ENCODE assay signal across 7 mouse cellular contexts in genomic region chr10:63022541-63023120, GRCm38 (mm10). TPM values are rescaled to one million over a fixed set of nuclear protein-coding genes. Genes with fewer than 3 reads are reported as not detected.
DNase-seq lines count a peak whose midpoint lies in the region; ATAC-seq lines count a peak whose summit lies in the region.

No protein-coding gene starts in this region.

- peak overlapping the region; percentile 100 for H3K27ac ChIP-seq in embryonic facial prominence, embryonic 12.5 days
- peak overlapping the region; percentile 100 for H3K27ac ChIP-seq in intestine, embryonic 16.5 days (ENCODE audit: low read length)

- H3K9ac ChIP-seq in embryonic facial prominence, embryonic 12.5 days: peak overlapping the region; percentile 96
- H3K9ac ChIP-seq in intestine, embryonic 16.5 days (ENCODE audit: low read depth, low read length): peak overlapping the region; percentile 99

- no peak for ATAC-seq in megakaryocyte, adult 5-6 weeks (ENCODE audit: poor library complexity, severe bottlenecking)
- ATAC-seq in embryonic facial prominence, embryonic 12.5 days (ENCODE audit: insufficient number of reproducible peaks, insufficient read depth, low FRiP score, low TSS enrichment): no peak
- no peak for ATAC-seq in intestine, embryonic 16.5 days

- H3K4me3 ChIP-seq in megakaryocyte, embryonic 14.5 days (replicated peaks): peak overlapping the region; percentile 98
- peak overlapping the region; percentile 79 for H3K4me3 ChIP-seq in embryonic facial prominence, embryonic 12.5 days
- H3K4me3 ChIP-seq in intestine, embryonic 16.5 days (ENCODE audit: low read length): peak overlapping the region; percentile 93

- peak; percentile 58 for DNase-seq in naive thymus-derived CD4-positive, alpha-beta T cell, adult 2 months (ENCODE audit: low read depth)
- DNase-seq in cerebellum, postnatal 10 days: no peak
- no peak for DNase-seq in cerebellum, postnatal 36 days

- no peaks in the 10 kb centered on the region for H3K27me3 ChIP-seq in megakaryocyte, embryonic 14.5 days (replicated peaks)
- no peaks in the 10 kb centered on the region for H3K27me3 ChIP-seq in embryonic facial prominence, embryonic 12.5 days
- no peaks in the 10 kb centered on the region for H3K27me3 ChIP-seq in intestine, embryonic 16.5 days (replicated peaks; ENCODE audit: control insufficient read depth, insufficient read depth, low read length)

- H3K4me1 ChIP-seq in megakaryocyte, embryonic 14.5 days: peaks cover 44% of the 10 kb centered on the region
- peaks cover 40% of the 10 kb centered on the region for H3K4me1 ChIP-seq in embryonic facial prominence, embryonic 12.5 days
- H3K4me1 ChIP-seq in intestine, embryonic 16.5 days (ENCODE audit: control insufficient read depth, insufficient read depth, low read length): peaks cover 15% of the 10 kb centered on the region

- peaks cover 13% of the 10 kb centered on the region for H3K36me3 ChIP-seq in megakaryocyte, embryonic 14.5 days (replicated peaks; ENCODE audit: low read length)
- H3K36me3 ChIP-seq in embryonic facial prominence, embryonic 12.5 days: peaks cover 4% of the 10 kb centered on the region
- H3K36me3 ChIP-seq in intestine, embryonic 16.5 days (ENCODE audit: control insufficient read depth, insufficient read depth, low read length): 0 out of 2 replicates have a peak, but pooled peaks cover 3% of the 10 kb centered on the region

- peak overlapping the region; percentile 62 for H3K4me2 ChIP-seq in embryonic facial prominence, embryonic 12.5 days (replicated peaks)
- peak overlapping the region; percentile 53 for H3K4me2 ChIP-seq in intestine, embryonic 16.5 days (ENCODE audit: low read depth, low read length)

- WGBS in embryonic facial prominence, embryonic 12.5 days: under 1% methylated on average over 27 of the region's 27 CpGs
- WGBS in intestine, embryonic 16.5 days: under 1% methylated on average over 27 of the region's 27 CpGs

- H3K9me3 ChIP-seq in megakaryocyte, embryonic 14.5 days: no peaks in the 10 kb centered on the region
- no peaks in the 10 kb centered on the region for H3K9me3 ChIP-seq in embryonic facial prominence, embryonic 12.5 days
- no peaks in the 10 kb centered on the region for H3K9me3 ChIP-seq in intestine, embryonic 16.5 days (ENCODE audit: control insufficient read depth, low read length)

RNA-seq across cellular contexts. Expression of gene Hnrnph3, which starts 1.4 kb away (rescaled TPM):
- polyA plus RNA-seq in megakaryocyte, embryonic 14.5 days (2012; ENCODE audit: insufficient read depth, low replicate concordance): 18.4 TPM in 1 of 2 replicates, not detected in the other
- total RNA-seq in megakaryocyte, adult 5-6 weeks (2015): 23.4 and 28.8 TPM in 2 replicates
- 31.2 and 34.4 TPM in 2 replicates for total RNA-seq in megakaryocyte, adult 5-6 weeks (2017)
- polyA plus RNA-seq in embryonic facial prominence, embryonic 12.5 days (2016; fragmentation: Nextera tagmentation; extraction: Ambion mirVana): 165 and 176 TPM in 2 replicates
- polyA plus RNA-seq in intestine, embryonic 16.5 days (2015; fragmentation: Nextera tagmentation; extraction: Ambion mirVana): 61.7 and 65.7 TPM in 2 replicates

RNA-seq across cellular contexts. Expression of gene Pbld2, which starts 1.5 kb away (rescaled TPM):
- 0.74 TPM in 1 of 2 replicates, not detected in the other for polyA plus RNA-seq in megakaryocyte, embryonic 14.5 days (2012; ENCODE audit: insufficient read depth, low replicate concordance)
- not detected in 2 replicates for total RNA-seq in megakaryocyte, adult 5-6 weeks (2015)
- not detected in 2 replicates for total RNA-seq in megakaryocyte, adult 5-6 weeks (2017)
- polyA plus RNA-seq in embryonic facial prominence, embryonic 12.5 days (2016; fragmentation: Nextera tagmentation; extraction: Ambion mirVana): 0.52 and 0.92 TPM in 2 replicates
- polyA plus RNA-seq in intestine, embryonic 16.5 days (2015; fragmentation: Nextera tagmentation; extraction: Ambion mirVana): 10.6 and 12.5 TPM in 2 replicates

RNA-seq across cellular contexts. Expression of gene Pbld1, which starts 37.3 kb away (rescaled TPM):
- 0.10 TPM in 1 of 2 replicates, not detected in the other for polyA plus RNA-seq in megakaryocyte, embryonic 14.5 days (2012; ENCODE audit: insufficient read depth, low replicate concordance)
- total RNA-seq in megakaryocyte, adult 5-6 weeks (2015): 3.8 and 5.2 TPM in 2 replicates
- 1.7 and 2.0 TPM in 2 replicates for total RNA-seq in megakaryocyte, adult 5-6 weeks (2017)
- 1.4 and 2.1 TPM in 2 replicates for polyA plus RNA-seq in embryonic facial prominence, embryonic 12.5 days (2016; fragmentation: Nextera tagmentation; extraction: Ambion mirVana)
- polyA plus RNA-seq in intestine, embryonic 16.5 days (2015; fragmentation: Nextera tagmentation; extraction: Ambion mirVana): 4.0 and 4.7 TPM in 2 replicates

RNA-seq across cellular contexts. Expression of gene Rufy2, which starts 42.6 kb away (rescaled TPM):
- 0.43 TPM in 1 of 2 replicates, not detected in the other for polyA plus RNA-seq in megakaryocyte, embryonic 14.5 days (2012; ENCODE audit: insufficient read depth, low replicate concordance)
- total RNA-seq in megakaryocyte, adult 5-6 weeks (2015): 6.6 and 7.0 TPM in 2 replicates
- 4.8 and 5.5 TPM in 2 replicates for total RNA-seq in megakaryocyte, adult 5-6 weeks (2017)
- 33.6 and 35.3 TPM in 2 replicates for polyA plus RNA-seq in embryonic facial prominence, embryonic 12.5 days (2016; fragmentation: Nextera tagmentation; extraction: Ambion mirVana)
- 13.8 and 19.6 TPM in 2 replicates for polyA plus RNA-seq in intestine, embryonic 16.5 days (2015; fragmentation: Nextera tagmentation; extraction: Ambion mirVana)
